Mouse (Mus musculus) cerebellum, postnatal 10 days (tissue): Measurements from ENCODE around the gene Itpk1.

Experiments used
- DNase-seq, 2 experiments: peaks; one replicate each; pipeline ENCODE4 v3.0.0; 2021; ENCODE audit warnings: mixed read lengths in 2 of 2

Gene Itpk1

DNA sequence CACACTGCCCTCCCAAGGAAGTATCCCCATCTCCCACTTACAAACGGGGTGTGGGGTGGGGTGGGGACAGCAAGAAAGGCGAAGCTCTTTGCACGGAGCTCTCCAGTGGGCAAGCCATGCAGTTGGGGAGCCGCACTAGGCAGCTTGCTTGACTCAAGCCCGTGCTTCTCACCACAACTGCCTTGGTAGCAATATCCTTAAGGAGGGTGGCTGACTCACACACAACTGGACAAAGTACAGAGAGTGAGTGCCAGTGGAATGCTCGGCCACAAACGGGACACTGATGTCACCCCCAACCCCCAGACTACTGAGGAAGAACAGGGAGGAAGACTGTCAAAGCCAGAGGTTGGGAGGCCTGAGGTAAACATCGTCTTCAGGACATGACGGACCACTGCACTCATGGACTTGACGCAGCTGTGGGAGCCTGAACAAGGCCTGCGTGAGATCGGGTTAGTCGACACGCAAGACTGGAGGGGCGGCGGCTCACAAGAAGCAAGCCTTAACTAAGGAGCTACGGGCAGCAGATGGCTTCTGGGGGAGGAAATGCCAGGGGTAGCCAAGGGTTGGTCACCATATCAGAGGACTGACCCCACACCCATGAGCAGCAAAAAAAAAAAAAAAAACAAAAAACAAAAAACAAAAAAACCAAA is 113.9 kb downstream of the Itpk1 start:
- no peak for DNase-seq

DNA sequence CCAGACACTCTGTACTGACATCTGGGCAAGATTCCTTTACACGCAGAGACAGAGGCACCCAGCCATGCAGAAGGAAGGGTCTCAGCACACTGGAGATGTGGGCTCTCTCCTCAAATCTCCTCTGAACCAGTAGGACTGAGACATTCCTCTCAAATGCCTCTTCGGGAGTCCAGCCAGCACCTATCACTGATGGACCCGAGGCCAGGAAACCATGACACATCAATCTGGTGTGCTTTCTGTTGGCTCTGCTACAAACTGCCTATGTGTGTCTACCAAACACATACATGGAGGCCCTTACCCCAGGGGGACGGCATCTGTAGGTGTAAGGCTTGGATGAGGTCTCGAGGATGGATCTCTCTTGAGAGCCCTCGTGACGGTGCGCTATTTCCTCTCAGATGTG is 117.6 kb downstream of the Itpk1 start:
- DNase-seq, result peak in 1 of 2 experiments; percentile 36

DNA sequence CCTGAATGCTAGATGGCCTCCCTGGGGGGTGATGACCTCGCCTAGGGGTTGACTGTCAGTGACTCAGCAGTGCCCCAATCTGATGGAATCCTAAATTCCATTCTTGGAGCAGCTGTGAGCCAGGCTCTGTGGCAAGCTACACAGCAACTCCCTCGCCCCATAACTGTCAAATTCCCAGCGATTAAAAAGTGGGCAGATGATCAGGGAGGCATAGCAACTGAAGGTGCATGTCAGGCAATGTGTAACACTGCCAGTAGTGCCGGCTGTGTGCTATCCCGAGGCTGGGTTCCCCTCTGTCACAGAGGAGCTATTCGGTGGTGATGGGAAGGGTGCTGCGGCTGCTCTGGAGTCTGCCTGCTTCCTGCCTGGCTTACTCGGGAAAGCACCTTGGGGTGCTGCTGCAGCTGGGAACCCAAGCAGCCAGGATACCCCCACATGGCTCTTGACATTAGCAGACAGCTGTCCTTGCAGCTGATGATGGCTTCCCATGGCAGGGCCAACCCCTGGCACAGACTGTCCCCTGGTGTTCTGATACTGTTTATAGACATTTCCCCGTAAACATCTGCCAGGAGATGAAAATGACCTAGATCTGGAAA is 118.3 kb downstream of the Itpk1 start:
- DNase-seq, result peak; percentile 55

DNA sequence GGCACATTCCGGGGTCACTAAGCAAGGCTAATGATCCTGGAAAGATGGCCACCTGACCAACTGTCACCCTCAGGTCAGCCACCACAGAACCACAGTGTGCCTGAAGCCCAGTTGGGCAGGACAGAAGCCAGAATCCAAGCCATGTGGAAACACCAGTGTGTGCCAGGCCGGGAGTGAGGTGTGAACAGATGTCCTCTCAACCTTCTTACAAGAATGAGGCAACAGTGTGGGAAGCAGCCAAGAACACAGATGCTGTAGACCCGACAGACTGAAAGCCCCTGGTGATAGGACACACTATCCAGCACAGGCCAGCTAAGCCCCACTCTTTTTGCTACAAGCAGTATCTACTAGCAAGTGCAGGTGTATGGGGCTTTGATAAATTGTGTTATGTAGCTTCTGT is 119.3 kb downstream of the Itpk1 start:
- DNase-seq, result peak; percentile 82 to 90

DNA sequence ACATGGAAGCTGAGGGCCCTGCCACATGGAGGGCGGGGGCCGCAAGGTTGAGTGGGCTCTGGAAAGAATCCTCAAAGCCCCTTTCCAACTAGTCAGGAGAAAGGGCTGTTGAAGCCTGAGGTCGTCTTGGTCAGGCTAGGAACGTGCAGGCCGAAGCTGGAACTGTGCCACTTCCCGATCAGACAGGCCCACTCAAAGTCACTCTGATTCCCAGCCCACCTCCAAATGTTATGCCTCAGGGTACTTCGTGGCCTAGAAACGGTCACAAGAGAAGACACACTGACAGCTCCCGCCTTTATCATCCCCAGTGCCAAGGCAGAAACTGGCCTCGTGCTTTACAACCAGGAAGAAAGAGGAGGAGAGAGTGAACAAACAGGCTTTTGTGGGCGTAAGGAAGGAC is 122.3 kb downstream of the Itpk1 start:
- DNase-seq, result peak; percentile 61 to 66

DNA sequence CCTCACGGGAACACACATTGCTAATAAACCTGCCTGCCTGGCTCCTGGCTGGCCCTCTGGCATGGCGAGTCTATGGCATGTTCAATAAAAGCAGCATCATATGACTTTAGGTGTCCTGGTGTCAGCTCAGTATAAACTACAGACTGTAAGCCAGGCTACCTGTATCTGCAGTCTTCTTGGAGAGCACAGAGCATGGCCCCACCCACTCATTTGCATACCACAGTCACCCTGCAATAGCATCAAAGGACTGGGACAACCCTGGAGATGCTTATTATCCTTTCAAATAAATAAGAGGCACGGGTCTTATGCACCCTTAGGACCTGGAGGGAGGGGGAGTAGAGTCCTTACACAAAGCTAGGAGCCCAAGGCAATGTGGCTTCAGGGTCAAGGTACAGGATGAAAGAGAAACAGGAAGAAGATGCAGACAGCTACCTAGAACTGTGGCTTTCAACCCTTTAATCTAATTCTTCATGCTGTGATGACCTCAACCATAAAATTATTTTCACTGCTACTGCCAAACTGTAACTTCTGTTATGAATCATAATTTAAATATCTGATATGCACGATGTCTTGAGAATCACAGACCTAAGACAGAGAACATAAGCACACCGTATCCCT is 123.0 kb downstream of the Itpk1 start:
- DNase-seq, result peak in 1 of 2 experiments; percentile 12

DNA sequence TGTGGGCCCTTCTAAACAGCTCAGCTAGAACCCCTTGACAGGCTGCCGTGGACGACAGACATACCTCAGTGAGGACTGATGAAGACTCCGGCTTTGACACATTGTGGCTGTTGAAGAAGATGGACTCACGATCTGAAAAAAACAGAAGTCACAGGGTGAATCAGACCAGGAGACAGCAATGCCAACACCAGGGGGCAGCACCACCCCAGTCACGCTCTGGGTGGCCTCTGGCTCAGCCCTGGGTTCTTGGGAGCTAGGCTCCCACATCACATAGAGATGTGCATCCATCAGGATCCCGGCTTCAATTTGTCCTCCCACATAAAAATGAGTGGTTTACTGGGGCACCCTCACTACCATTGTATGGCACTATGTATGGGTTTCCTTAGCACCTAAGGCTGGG is 125.7 kb downstream of the Itpk1 start:
- DNase-seq, result peak; percentile 91 to 92

DNA sequence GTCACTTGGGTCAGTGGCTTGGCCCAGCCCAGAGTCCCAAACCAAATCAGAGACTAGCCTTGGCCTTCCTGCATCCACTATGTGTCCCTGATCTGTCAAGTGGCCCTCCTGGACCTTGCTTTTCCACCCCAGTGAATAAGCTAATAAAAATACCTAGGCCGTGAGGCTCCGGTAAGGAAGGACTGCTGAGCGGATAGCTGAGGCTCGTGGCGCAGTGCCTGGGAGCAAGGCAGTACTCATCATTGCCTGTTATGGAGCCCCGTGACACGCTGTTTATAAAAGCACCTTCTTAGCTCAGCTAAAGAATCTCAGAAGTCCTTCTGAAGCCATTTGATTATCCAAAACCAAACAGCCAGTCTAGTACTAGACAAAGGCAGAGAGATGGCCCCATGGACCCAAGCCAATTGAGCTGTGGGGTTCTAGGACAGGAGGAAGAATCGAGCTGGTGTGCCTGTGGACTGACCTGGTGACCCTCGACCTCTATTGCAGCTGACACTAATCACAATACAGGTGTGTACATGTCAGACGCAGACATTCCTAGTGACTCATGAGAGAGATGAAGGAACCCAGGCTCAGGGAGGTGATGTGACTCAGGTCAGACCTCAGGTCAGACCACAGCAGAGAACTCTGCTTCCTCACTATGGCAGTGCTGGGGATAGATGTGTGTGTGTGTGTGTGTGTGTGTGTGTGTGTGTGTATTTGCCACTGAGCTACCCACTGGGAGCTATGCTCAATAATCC is 127.9 kb downstream of the Itpk1 start:
- peak in 1 of 2 experiments; percentile 18 for DNase-seq

DNA sequence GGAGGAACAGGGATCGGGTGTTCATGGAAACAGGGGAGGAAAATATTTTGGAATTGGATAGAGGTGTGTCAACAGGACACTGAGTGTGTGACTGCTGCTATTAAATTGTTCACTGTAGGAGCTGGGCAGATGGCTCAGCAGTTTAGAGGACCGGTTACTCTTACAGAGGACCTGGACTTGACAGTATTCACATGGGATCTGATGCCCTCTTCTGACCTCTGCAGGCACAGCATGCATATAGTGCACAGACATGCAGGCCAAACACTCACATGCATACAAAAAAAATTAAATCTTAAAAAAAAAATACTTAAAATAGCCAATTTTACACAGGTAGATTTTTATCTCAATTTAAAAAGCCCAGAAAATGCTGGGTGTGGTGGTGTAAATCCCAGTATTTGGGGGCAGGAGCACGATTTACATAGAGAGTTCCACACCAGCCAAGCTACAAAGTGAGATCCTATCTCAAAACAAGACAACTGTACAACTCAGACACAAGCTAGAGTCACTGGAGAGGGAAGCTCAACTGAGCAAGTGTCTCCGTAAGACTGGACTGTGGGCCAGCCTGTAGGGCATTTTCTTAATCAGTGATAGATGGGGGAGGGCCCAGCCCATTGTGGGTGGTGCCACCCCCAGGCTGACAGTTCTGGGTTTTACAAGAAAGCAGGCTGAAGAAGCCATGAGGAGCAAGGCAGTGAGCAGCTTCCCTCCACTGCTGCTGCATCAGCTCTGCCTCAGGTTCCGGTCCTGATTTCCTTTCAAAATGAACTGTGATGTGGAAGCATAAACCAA is 129.0 kb downstream of the Itpk1 start:
- DNase-seq, result peak in 1 of 2 experiments; percentile 54

DNA sequence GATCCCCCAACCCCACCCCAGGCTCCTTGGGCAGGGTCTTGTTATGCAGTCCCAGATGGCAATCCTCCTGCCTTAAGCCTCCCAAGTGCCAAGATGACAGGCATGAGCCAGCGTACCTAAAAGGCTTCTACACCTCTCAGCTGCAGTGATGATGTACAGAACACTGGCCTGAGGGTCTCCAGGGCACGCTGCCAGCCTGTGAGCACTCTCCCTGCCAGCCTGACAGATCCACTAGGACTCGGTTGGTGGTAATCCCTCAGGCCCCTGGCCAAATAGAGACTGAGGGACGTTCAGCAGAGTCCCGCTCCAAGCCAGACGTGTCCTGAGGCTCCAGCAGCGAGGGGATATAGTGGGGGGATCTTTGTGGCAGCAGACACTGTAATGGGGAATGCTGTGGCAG is 131.7 kb downstream of the Itpk1 start:
- DNase-seq, result peak; percentile 66 to 78

DNA sequence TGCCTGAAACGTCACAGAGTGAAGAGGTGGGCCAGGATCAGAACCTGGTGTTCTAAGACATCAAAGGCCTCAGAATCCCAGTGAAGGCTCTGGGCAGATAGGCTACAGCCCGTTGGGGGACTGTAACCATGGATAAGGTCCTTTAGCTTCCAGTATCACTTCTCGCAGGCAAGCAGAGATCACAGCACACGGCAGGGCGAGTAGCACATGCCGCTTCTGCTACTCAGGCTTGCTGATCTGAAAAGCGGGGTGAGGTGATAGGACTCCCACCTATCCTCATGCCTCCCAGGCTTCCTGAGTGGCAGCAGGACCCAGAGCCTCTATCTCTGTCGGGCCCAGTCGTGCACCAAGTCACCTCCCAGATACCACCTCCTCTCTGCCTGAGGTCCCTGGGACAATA is 133.1 kb downstream of the Itpk1 start:
- no peak for DNase-seq

DNA sequence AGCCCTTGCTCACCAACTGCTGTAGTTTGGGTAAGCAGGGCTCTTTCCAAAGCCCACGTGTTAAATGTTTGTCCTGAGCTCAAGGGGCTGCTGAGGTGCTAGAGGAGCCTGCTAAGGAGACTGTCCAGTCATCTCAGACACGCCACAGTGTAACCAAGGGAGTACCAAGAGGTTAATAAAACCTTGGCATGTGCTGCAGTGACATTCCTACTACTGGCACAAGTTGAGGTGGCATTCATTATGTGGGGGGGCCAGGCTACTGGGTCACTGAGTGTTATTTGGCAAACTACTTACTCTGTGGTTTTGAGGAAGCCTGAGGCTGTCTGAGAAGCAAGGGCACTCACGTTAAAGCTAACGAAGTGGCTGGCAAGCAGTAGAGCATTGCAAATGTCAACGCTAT is 134.0 kb downstream of the Itpk1 start:
- DNase-seq, result no peak

DNA sequence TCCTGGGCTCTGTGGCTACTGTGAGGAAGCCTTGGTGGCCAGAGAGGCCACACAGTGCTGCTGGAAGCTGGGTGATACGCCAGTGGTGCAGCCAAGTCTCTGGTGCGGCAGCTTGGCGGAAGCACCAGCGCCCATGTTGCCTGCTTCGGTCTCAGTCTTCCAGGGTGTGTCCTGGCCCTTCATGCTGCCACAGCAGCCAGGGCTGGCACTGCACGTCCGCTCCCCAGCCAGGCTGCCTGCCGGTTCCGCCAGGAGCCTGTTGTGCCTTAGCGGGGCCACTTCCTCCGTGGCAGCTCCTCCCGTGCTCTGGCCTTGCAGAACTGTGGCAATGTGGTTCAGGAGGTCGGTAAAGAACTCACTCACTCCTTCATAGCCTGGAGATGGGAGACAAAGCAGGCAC is 134.6 kb downstream of the Itpk1 start:
- peak in 1 of 2 experiments; percentile 68 for DNase-seq

DNA sequence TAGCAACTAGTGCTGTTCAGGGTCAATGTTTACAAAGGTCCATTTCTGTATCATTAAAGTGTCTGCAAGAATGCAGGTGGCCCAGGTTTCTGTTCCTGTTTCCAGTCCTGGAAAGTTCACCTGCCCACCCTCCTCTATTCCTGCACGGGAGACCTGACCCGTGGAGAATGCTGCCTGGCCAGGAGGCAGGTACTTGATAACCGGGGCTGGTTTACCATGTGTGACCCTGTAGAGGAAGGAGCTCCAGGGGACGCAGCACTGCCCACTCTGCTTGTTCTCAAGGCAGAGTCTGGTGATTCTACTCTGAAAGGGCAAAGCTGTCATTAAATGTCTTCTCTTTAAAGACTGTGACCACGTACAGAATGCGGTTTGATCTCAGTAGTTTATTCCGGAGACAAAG is 136.5 kb downstream of the Itpk1 start:
- DNase-seq, result no peak

DNA sequence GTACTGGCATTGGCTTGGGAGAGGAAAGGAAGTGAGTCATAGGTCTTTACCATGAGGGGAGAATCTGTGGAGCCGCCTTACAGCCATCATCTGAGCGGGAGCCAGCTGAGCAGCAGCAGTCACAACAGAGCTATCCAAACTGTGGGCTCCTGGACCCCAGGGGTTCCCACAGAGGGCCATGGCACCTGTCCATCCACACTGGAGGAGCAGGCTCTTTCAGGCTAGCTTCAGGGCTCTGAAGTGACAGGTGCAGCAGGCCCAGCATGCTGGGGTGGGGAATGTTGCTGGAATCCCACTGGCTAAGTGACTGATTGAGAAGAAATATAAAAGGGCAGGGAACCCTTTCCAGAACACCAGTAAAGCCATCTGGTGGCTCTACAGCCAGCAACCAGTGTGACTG is 137.8 kb downstream of the Itpk1 start:
- DNase-seq, result peak; percentile 69 to 74

DNA sequence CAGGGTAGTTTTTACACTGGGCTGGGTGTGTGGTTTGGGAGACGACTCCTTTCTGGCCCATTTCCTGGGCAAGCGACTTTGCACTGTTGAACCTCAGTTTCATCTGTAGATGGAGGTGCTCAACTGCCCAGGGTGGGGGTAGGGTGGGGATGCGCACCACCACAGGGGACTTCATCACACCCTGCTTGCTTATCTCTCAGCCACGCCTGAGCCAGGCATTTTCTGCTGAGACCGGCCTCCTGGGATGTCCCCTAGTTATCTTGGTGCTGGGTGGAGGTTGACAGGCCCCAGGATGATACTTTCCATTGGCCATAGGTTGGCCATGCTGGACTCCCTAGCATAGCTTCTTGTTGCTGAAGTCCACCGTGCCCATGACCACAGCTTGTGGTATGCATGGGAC is 139.6 kb downstream of the Itpk1 start:
- peak in 1 of 2 experiments; percentile 2 for DNase-seq

DNA sequence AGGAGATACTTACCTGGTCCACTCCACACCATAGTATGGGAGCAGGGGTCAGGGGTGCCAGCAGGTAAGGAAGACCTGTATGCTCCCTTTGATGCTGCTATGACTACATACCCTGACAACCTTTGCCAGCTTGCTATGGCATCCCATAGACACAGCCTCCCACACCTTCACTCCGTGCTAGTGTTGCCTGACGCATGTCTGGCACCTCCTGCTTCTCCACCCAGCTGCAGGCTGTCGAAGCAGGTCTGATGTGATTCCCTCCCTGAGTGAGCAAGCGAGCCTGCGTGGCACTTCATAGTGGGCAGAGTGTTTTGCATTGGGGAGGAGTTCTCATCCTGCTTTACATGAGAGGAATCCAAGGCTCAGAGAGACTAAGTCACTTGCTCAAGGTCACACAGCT is 147.4 kb downstream of the Itpk1 start:
- no peak for DNase-seq

DNA sequence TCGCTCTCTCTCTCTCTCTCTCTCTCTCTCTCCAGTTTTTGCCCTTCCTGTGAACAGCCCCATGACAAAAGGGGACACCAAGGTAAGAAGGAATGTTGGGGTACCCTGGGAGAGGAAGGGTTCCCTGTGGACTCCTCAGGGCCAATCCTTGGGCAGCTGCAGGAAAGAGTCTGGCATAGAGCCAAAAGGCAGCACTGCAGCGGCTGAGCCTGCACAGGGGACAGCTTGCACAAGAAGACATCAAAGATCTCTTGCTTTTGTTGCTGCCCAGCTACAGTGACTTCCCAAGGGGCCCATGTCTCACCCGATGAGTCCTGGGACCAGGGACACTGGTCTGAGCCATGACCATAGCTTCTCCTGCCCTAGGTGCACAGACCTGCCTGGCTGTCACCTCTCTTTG is 148.9 kb downstream of the Itpk1 start:
- DNase-seq, result peak; percentile 58 to 72

DNA sequence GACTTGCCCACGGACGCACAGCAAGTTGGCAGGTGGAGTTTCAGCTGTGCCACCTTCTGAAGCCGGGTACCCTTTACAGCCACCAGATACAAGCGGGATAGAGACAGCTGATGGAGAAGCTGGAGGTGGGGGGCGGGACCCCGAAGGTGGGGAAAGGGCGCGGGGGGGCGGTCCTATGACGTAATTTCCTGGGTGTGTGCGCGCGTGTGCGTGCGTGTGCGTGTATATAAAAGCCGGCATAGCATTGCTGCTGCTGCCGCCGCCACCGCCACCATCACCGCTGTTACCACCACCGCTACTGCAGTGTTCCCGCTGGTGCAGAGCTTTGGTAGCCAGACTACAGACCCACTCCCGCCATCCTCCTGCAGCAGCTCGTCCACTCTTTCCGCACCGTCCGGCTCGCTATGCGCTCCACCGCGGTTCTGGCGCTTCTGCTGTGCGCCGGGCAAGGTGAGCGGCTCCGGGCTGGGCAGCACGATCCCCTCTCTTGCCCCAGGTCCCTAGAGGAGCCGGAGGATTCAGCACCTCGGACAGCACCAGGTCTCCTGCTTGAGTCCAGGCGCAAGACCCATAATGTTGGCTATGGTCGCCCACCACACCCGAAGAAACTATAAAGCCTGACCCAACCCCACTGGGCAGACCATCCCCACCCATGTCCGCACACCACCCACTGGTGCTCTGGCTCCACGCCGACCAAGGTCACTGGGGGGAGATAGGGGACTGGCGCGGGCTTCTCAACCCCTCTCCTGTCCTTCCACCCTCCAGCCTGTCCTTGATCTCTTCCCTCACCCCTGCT is 149.8 kb downstream of the Itpk1 start, which contains the start of gene Chga:
Gene Chga (plus strand): TSS at position 249 of the 796 bp plus-strand sequence.
- DNase-seq, result peak; percentile 97 to 98

DNA sequence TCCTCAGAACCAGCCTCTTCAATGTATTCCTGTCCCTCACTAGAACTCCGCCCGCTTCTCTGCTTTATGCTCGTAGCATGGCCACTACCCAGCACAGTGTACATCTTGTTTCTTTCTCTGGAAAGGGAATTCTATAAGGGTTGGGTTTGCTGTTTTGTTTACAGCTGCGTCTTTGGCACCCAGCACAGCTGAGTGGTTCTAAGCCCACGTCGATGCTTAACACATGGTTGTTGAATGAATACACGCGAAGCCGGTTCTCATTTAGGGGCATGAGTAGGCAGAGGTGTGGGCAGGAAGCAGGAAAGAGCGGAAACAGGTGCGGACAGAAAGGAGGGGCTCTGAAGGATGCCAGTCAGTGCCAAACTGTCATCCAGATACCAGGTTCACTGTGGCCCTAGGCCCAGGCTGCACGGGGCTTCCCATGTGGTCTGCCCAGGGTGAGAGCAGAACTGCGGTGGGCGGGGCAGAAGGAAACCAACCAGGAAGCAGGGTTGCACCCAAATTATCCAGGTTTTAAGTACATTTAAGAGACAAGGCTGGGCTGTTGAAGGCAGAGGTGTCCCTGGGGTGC is 150.9 kb downstream of the Itpk1 start:
- DNase-seq, result no peak

DNA sequence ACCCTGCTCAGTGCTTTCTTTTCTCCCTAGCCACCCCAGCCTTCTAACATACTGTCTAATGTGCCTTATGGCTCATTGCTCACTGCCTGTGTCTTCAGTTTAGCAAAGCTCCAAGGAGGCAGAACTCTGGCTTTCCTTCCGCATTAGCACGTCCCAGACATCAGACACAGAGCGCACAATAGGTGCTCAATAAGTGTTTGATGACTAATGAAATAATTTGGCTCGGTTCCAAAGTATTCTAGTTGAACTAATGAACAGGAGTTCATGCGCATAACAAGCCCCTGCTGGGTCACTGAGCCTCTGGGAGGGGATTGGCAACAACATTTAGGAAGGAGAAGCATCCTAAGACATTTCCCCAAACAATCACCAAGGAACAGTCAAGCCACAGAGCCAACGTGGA is 152.7 kb downstream of the Itpk1 start:
- no peak for DNase-seq
